25 mouse cellular contexts compared by ENCODE assay signal in the genomic region with DNA sequence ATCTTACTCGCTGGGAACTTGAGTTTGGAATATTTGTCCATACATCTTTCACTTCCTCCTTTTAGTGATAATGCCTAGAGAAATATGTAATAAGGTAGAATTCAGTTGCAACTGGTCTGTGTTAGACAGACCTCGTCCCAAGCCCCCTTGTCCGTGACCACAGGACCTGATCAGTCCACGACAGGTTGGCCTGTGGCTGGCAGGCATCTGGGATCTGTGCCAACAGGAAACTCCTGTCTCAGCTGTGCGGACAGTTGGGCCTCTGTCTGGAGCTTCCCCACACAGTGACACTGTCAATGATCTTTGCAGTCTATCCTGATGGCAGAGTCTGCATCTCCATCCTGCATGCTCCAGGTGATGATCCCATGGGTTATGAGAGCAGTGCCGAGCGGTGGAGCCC. TPM values are rescaled to one million over a fixed set of nuclear protein-coding genes. Genes with fewer than 3 reads are reported as not detected.
DNase-seq lines count a peak whose midpoint lies in the region; ATAC-seq and TF ChIP-seq lines count a peak whose summit lies in the region.
"Had no signal": no experiment of that assay in that cellular context is flagged by ENCODE, and none has a peak within 500 bp of the region (broad histone marks: within the 10 kb centered on the region; RNA-seq: fewer than 3 reads in every experiment).

No protein-coding gene starts in this region.

- no peak overlapping the region for H3K9ac ChIP-seq in hindbrain, embryonic 16.5 days (ENCODE audit: low read depth, low read length)
- H3K9ac ChIP-seq in hindbrain, embryonic 14.5 days, result no peak overlapping the region
- H3K9ac ChIP-seq in stomach, embryonic 16.5 days (ENCODE audit: low read length), result no peak overlapping the region
- H3K9ac ChIP-seq in stomach, postnatal 0 days (ENCODE audit: low read length), result no peak overlapping the region
- H3K9ac ChIP-seq: embryonic facial prominence, embryonic 13.5 days; forebrain, embryonic 13.5 days; forebrain, postnatal 0 days; heart, embryonic 12.5 days; hindbrain, embryonic 15.5 days had no signal

- DNase-seq in hindbrain, embryonic 14.5 days (ENCODE audit: low spot score), result no peak
- peak; percentile 41 for DNase-seq in layer of hippocampus, adult 9-11 months
- no peak for DNase-seq in layer of hippocampus, adult 2 months (ENCODE audit: low spot score in 2 of 2)
- no peak for DNase-seq in stomach, postnatal 0 days (ENCODE audit: low spot score)
- DNase-seq in embryo, embryonic 10 days (ENCODE audit: low spot score), result no peak
- no peak for DNase-seq in retina, postnatal 1 day
- DNase-seq: adrenal gland, adult 2 months; adrenal gland, postnatal 25 days; cerebellum, adult 18-20 months; cerebellum, postnatal 10 days; forebrain, postnatal 0 days; gastrocnemius, postnatal 14 days had no signal

- no peaks in the 10 kb centered on the region for H3K9me3 ChIP-seq in hindbrain, embryonic 16.5 days (ENCODE audit: control insufficient read depth, low read length)
- no peaks in the 10 kb centered on the region for H3K9me3 ChIP-seq in hindbrain, embryonic 14.5 days (ENCODE audit: control insufficient read depth, low read length)
- H3K9me3 ChIP-seq in stomach, embryonic 16.5 days (replicated peaks; ENCODE audit: control insufficient read depth, low read length), result no peaks in the 10 kb centered on the region
- no peaks in the 10 kb centered on the region for H3K9me3 ChIP-seq in stomach, postnatal 0 days (ENCODE audit: control insufficient read depth, low read length)
- H3K9me3 ChIP-seq: embryonic facial prominence, embryonic 13.5 days; forebrain, embryonic 13.5 days; heart, embryonic 12.5 days; hindbrain, embryonic 10.5 days; hindbrain, embryonic 15.5 days had no signal

- H3K4me2 ChIP-seq in hindbrain, embryonic 16.5 days (ENCODE audit: low read length), result no peak overlapping the region
- H3K4me2 ChIP-seq in hindbrain, embryonic 14.5 days (replicated peaks), result no peak overlapping the region
- H3K4me2 ChIP-seq in stomach, embryonic 16.5 days (ENCODE audit: low read depth, low read length), result no peak overlapping the region
- no peak overlapping the region for H3K4me2 ChIP-seq in stomach, postnatal 0 days (replicated peaks; ENCODE audit: low read depth)
- H3K4me2 ChIP-seq: embryonic facial prominence, embryonic 13.5 days; forebrain, embryonic 13.5 days; heart, embryonic 12.5 days; hindbrain, embryonic 15.5 days had no signal

- H3K27me3 ChIP-seq in hindbrain, embryonic 16.5 days (replicated peaks; ENCODE audit: control insufficient read depth, insufficient read depth, low read length), result no peaks in the 10 kb centered on the region
- no peaks in the 10 kb centered on the region for H3K27me3 ChIP-seq in hindbrain, embryonic 14.5 days (ENCODE audit: control insufficient read depth, insufficient read depth, low read length)
- no peaks in the 10 kb centered on the region for H3K27me3 ChIP-seq in stomach, embryonic 16.5 days (ENCODE audit: control insufficient read depth, insufficient read depth, low read length)
- no peaks in the 10 kb centered on the region for H3K27me3 ChIP-seq in stomach, postnatal 0 days (ENCODE audit: control insufficient read depth, insufficient read depth, low read length)
- H3K27me3 ChIP-seq: CH12.LX; embryonic facial prominence, embryonic 13.5 days; forebrain, embryonic 13.5 days; heart, embryonic 12.5 days; hindbrain, embryonic 15.5 days had no signal

- H3K4me1 ChIP-seq in hindbrain, embryonic 16.5 days (ENCODE audit: control insufficient read depth, insufficient read depth, low read depth, low read length), result peaks cover 3% of the 10 kb centered on the region; the same call in 1 of the 2 replicates
- no peaks in the 10 kb centered on the region for H3K4me1 ChIP-seq in hindbrain, embryonic 14.5 days (replicated peaks; ENCODE audit: control insufficient read depth, insufficient read depth, low read length)
- 0 out of 2 replicates have a peak, but pooled peaks cover 2% of the 10 kb centered on the region for H3K4me1 ChIP-seq in stomach, embryonic 16.5 days (ENCODE audit: control insufficient read depth, insufficient read depth, low read length)
- H3K4me1 ChIP-seq in stomach, postnatal 0 days (replicated peaks; ENCODE audit: control insufficient read depth, insufficient read depth), result 0 out of 2 replicates have a peak, but pooled peaks cover 3% of the 10 kb centered on the region

- peaks cover 21% of the 10 kb centered on the region for H3K36me3 ChIP-seq in hindbrain, embryonic 16.5 days (ENCODE audit: control insufficient read depth, insufficient read depth, low read length)
- H3K36me3 ChIP-seq in hindbrain, embryonic 14.5 days (replicated peaks; ENCODE audit: control insufficient read depth, insufficient read depth), result peaks cover 64% of the 10 kb centered on the region
- peaks cover 14% of the 10 kb centered on the region for H3K36me3 ChIP-seq in stomach, embryonic 16.5 days (ENCODE audit: control insufficient read depth, insufficient read depth, low read length)
- peaks cover 35% of the 10 kb centered on the region for H3K36me3 ChIP-seq in stomach, postnatal 0 days (ENCODE audit: control insufficient read depth, insufficient read depth, low read length)

- WGBS in hindbrain, embryonic 16.5 days, result 76% methylated on average over 7 of the region's 7 CpGs
- WGBS in hindbrain, embryonic 14.5 days, result 82% methylated on average over 7 of the region's 7 CpGs
- WGBS in stomach, embryonic 16.5 days, result 79% methylated on average over 7 of the region's 7 CpGs
- WGBS in stomach, postnatal 0 days, result 79% methylated on average over 7 of the region's 7 CpGs

- no peak overlapping the region for H3K4me3 ChIP-seq in hindbrain, embryonic 16.5 days (ENCODE audit: low read length)
- no peak overlapping the region for H3K4me3 ChIP-seq in hindbrain, embryonic 14.5 days (replicated peaks; ENCODE audit: low read length)
- H3K4me3 ChIP-seq in layer of hippocampus, adult 2 months, result no peak overlapping the region
- H3K4me3 ChIP-seq in stomach, embryonic 16.5 days (replicated peaks; ENCODE audit: low read length), result no peak overlapping the region
- H3K4me3 ChIP-seq in stomach, postnatal 0 days (ENCODE audit: low read depth, low read length), result no peak overlapping the region
- H3K4me3 ChIP-seq: embryonic facial prominence, embryonic 13.5 days; forebrain, embryonic 13.5 days; heart, embryonic 12.5 days; hindbrain, embryonic 10.5 days; hindbrain, embryonic 15.5 days had no signal

- TF ChIP-seq CTCF in layer of hippocampus, adult 2 months (conservative IDR thresholded peaks at IDR 0.05), result no peak
- no peak for TF ChIP-seq CTCF in stomach, postnatal 0 days (IDR thresholded peaks at IDR 0.05; ENCODE audit: low read depth)

- ATAC-seq in hindbrain, embryonic 16.5 days, result peak; percentile 35; the same call in 1 of the 2 replicates
- ATAC-seq in hindbrain, embryonic 14.5 days (ENCODE audit: low FRiP score), result no peak
- 0 out of 2 replicates have a peak, but pooled peaks have one; percentile 28 for ATAC-seq in stomach, embryonic 16.5 days (ENCODE audit: insufficient read depth, low FRiP score)
- ATAC-seq in stomach, postnatal 0 days (ENCODE audit: low FRiP score, low TSS enrichment), result no peak
- ATAC-seq: forebrain, embryonic 13.5 days; forebrain, postnatal 0 days had no signal

- H3K27ac ChIP-seq in hindbrain, embryonic 16.5 days (ENCODE audit: low read depth, low read length), result no peak overlapping the region
- H3K27ac ChIP-seq in hindbrain, embryonic 14.5 days, result no peak overlapping the region
- no peak overlapping the region for H3K27ac ChIP-seq in layer of hippocampus, adult 2 months
- H3K27ac ChIP-seq in stomach, embryonic 16.5 days (ENCODE audit: low read length), result no peak overlapping the region
- H3K27ac ChIP-seq in stomach, postnatal 0 days (replicated peaks), result no peak overlapping the region
- H3K27ac ChIP-seq: embryonic facial prominence, embryonic 13.5 days; forebrain, embryonic 13.5 days; hindbrain, embryonic 10.5 days; hindbrain, embryonic 15.5 days had no signal

- TF ChIP-seq EP300 in stomach, postnatal 0 days (optimal IDR thresholded peaks at IDR 0.05), result no peak

RNA-seq across cellular contexts. Expression of a gene that starts 21.1 kb away (rescaled TPM):
- 85.0 and 91.0 TPM in 2 replicates for polyA plus RNA-seq in hindbrain, embryonic 16.5 days (2015; fragmentation: Nextera tagmentation; extraction: Ambion mirVana)
- polyA plus RNA-seq in hindbrain, embryonic 14.5 days (2014; fragmentation: Nextera tagmentation; extraction: Ambion mirVana), result 54.1 and 54.7 TPM in 2 replicates
- total RNA-seq in layer of hippocampus, adult 2 months (2021), result 10 to 100 TPM; 81.6 to 95.4 TPM
- polyA plus RNA-seq in stomach, embryonic 16.5 days (2015; fragmentation: Nextera tagmentation; extraction: Ambion mirVana), result 78.0 and 82.4 TPM in 2 replicates
- polyA plus RNA-seq in stomach, postnatal 0 days (2015; fragmentation: Nextera tagmentation; extraction: Ambion mirVana), result 53.8 and 54.5 TPM in 2 replicates

RNA-seq across cellular contexts. Expression of a gene that starts 37.2 kb away (rescaled TPM):
- polyA plus RNA-seq in hindbrain, embryonic 16.5 days (2015; fragmentation: Nextera tagmentation; extraction: Ambion mirVana), result not detected in 2 replicates
- polyA plus RNA-seq in hindbrain, embryonic 14.5 days (2014; fragmentation: Nextera tagmentation; extraction: Ambion mirVana), result 3.8 and 5.1 TPM in 2 replicates
- 10 to 100 TPM; 18.3 to 27.0 TPM for total RNA-seq in layer of hippocampus, adult 2 months (2021)
- 4.4 and 10.1 TPM in 2 replicates for polyA plus RNA-seq in stomach, embryonic 16.5 days (2015; fragmentation: Nextera tagmentation; extraction: Ambion mirVana)
- polyA plus RNA-seq in stomach, postnatal 0 days (2015; fragmentation: Nextera tagmentation; extraction: Ambion mirVana), result 12.6 and 17.3 TPM in 2 replicates
- total RNA-seq: forebrain, postnatal 0 days had no signal
- polyA plus RNA-seq: adrenal gland, adult 2 months; forebrain, embryonic 13.5 days; gonadal fat pad, adult 2 months; heart, embryonic 12.5 days had no signal

RNA-seq across cellular contexts. Expression of a gene that starts 37.3 kb away (rescaled TPM):
- polyA plus RNA-seq in hindbrain, embryonic 16.5 days (2015; fragmentation: Nextera tagmentation; extraction: Ambion mirVana), result 303 and 334 TPM in 2 replicates
- 235 and 260 TPM in 2 replicates for polyA plus RNA-seq in hindbrain, embryonic 14.5 days (2014; fragmentation: Nextera tagmentation; extraction: Ambion mirVana)
- 100 to 1,000 TPM; 131 to 138 TPM for total RNA-seq in layer of hippocampus, adult 2 months (2021)
- 324 and 327 TPM in 2 replicates for polyA plus RNA-seq in stomach, embryonic 16.5 days (2015; fragmentation: Nextera tagmentation; extraction: Ambion mirVana)
- 232 and 239 TPM in 2 replicates for polyA plus RNA-seq in stomach, postnatal 0 days (2015; fragmentation: Nextera tagmentation; extraction: Ambion mirVana)

RNA-seq across cellular contexts. Expression of a gene that starts 43.2 kb away (rescaled TPM):
- 1.3 and 1.6 TPM in 2 replicates for polyA plus RNA-seq in hindbrain, embryonic 16.5 days (2015; fragmentation: Nextera tagmentation; extraction: Ambion mirVana)
- polyA plus RNA-seq in hindbrain, embryonic 14.5 days (2014; fragmentation: Nextera tagmentation; extraction: Ambion mirVana), result 0.94 and 1.2 TPM in 2 replicates
- total RNA-seq in layer of hippocampus, adult 2 months (2021), result not detected
- polyA plus RNA-seq in stomach, embryonic 16.5 days (2015; fragmentation: Nextera tagmentation; extraction: Ambion mirVana), result 0.96 and 1.5 TPM in 2 replicates
- polyA plus RNA-seq in stomach, postnatal 0 days (2015; fragmentation: Nextera tagmentation; extraction: Ambion mirVana), result 0.67 and 0.74 TPM in 2 replicates
- total RNA-seq: gastrocnemius, adult 18-20 months; gastrocnemius, postnatal 14 days; heart, adult 8-10 months; heart, postnatal 25 days had no signal
- polyA plus RNA-seq: heart, embryonic 12.5 days had no signal

RNA-seq across cellular contexts. Expression of a gene that starts 47.4 kb away (rescaled TPM):
- not detected in 2 replicates for polyA plus RNA-seq in hindbrain, embryonic 16.5 days (2015; fragmentation: Nextera tagmentation; extraction: Ambion mirVana)
- not detected in 2 replicates for polyA plus RNA-seq in hindbrain, embryonic 14.5 days (2014; fragmentation: Nextera tagmentation; extraction: Ambion mirVana)
- total RNA-seq in layer of hippocampus, adult 2 months (2021), result not detected
- polyA plus RNA-seq in stomach, embryonic 16.5 days (2015; fragmentation: Nextera tagmentation; extraction: Ambion mirVana), result not detected in 2 replicates
- not detected in 2 replicates for polyA plus RNA-seq in stomach, postnatal 0 days (2015; fragmentation: Nextera tagmentation; extraction: Ambion mirVana)
- total RNA-seq: adrenal gland, adult 2 months; adrenal gland, postnatal 25 days; CH12.LX; forebrain, postnatal 0 days; gastrocnemius, adult 18-20 months; gastrocnemius, postnatal 14 days; heart, adult 8-10 months; heart, postnatal 25 days had no signal
- polyA plus RNA-seq: adrenal gland, adult 2 months; embryonic facial prominence, embryonic 13.5 days; forebrain, embryonic 13.5 days; forebrain, postnatal 0 days; gonadal fat pad, adult 2 months; heart, embryonic 12.5 days; heart, embryonic 16.5 days; hindbrain, embryonic 10.5 days; hindbrain, embryonic 15.5 days had no signal

Comparison
In these comparisons a context has a peak if more than half of its experiments do, and no peak if none do; other contexts are left out.
1. ATAC-seq: peak in hindbrain, embryonic 16.5 days (single experiment) and stomach, embryonic 16.5 days (single experiment); none in hindbrain, embryonic 14.5 days (single experiment) and stomach, postnatal 0 days (single experiment).